In the genomic region with DNA sequence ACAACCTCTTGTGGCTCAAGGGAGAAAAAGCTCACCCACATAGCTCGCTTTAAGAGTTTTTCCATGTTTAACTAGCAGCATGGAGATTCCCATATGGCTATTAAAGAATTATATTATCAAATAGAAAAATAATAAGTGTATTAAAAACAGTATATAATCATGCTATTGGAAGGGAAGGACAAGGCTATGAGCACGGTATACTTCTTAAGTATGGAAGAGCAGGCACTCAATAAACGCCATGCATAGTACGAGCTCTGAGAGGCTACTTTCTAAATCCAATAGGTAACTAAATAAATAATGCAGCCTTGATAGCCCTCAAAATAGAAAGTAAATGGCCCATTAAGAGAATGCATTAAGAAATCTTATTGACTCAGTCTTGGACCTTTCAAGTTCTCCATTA, we compare ENCODE assay signal across 17 mouse cellular contexts.
"Had no signal": no experiment of that assay in that cellular context is flagged by ENCODE, and none has a peak within 500 bp of the region (broad histone marks: within the 10 kb centered on the region; RNA-seq: fewer than 3 reads in every experiment).

No protein-coding gene starts in this region.

- H3K4me1 ChIP-seq: lung, embryonic 15.5 days; megakaryocyte, embryonic 14.5 days; midbrain, embryonic 13.5 days; midbrain, embryonic 15.5 days; neural tube, embryonic 12.5 days; stomach, embryonic 15.5 days had no signal

- H3K4me2 ChIP-seq: lung, embryonic 15.5 days; midbrain, embryonic 11.5 days; midbrain, embryonic 13.5 days; midbrain, embryonic 15.5 days; neural tube, embryonic 12.5 days; stomach, embryonic 15.5 days had no signal

- DNase-seq: lung, adult 2 months; lung, postnatal 14 days; lung, postnatal 36 days; right cerebral cortex, postnatal 14 days; thymus, adult 2 months; thymus, postnatal 25 days; thymus, postnatal 4 days had no signal

- H3K27me3 ChIP-seq: lung, embryonic 15.5 days; megakaryocyte, embryonic 14.5 days; midbrain, embryonic 13.5 days; midbrain, embryonic 15.5 days; neural tube, embryonic 12.5 days; stomach, embryonic 15.5 days had no signal

- H3K36me3 ChIP-seq: lung, embryonic 15.5 days; midbrain, embryonic 13.5 days; midbrain, embryonic 15.5 days; neural tube, embryonic 12.5 days; stomach, embryonic 15.5 days had no signal

- H3K4me3 ChIP-seq: lung, embryonic 15.5 days; megakaryocyte, embryonic 14.5 days; midbrain, embryonic 13.5 days; midbrain, embryonic 15.5 days; neural tube, embryonic 12.5 days; stomach, embryonic 15.5 days had no signal

- H3K9ac ChIP-seq: lung, embryonic 15.5 days; midbrain, embryonic 13.5 days; midbrain, embryonic 15.5 days; neural tube, embryonic 12.5 days; stomach, embryonic 15.5 days had no signal

- ATAC-seq: lung, postnatal 0 days; midbrain, embryonic 13.5 days; midbrain, embryonic 15.5 days had no signal

- H3K27ac ChIP-seq: lung, embryonic 15.5 days; macrophage; midbrain, embryonic 13.5 days; midbrain, embryonic 15.5 days; neural tube, embryonic 12.5 days; stomach, embryonic 15.5 days; stomach, postnatal 0 days had no signal

- H3K9me3 ChIP-seq: lung, embryonic 15.5 days; midbrain, embryonic 13.5 days; midbrain, embryonic 15.5 days; neural tube, embryonic 12.5 days; stomach, embryonic 15.5 days had no signal
